Mouse (Mus musculus) C2C12 (cell line): ENCODE measurements at regions not wholly inside any gene's neighbourhood (a gene's known extent, or its start where the extent isn't known, plus 50 kb on each side); places are given as distances from the start of the nearest gene placed in this dataset.

Experiments
- H3K27me3 ChIP-seq: one replicate; pipeline ENCODE4 v1.6.1; 2011; ENCODE audit not compliant: control insufficient read depth, insufficient read depth, insufficient read length
- H3K36me3 ChIP-seq: one replicate; pipeline ENCODE4 v1.6.1; 2011; ENCODE audit not compliant: control insufficient read depth, insufficient read depth
- H3K4me3 ChIP-seq: one replicate; pipeline ENCODE4 v1.5.1; 2011; ENCODE audit warnings: mild to moderate bottlenecking, control low read depth; ENCODE audit not compliant: poor library complexity, insufficient read depth, severe bottlenecking
- H3K79me2 ChIP-seq: one replicate; pipeline ENCODE4 v1.6.1; 2011; ENCODE audit not compliant: control insufficient read depth, insufficient read depth
- H3K79me3 ChIP-seq: one replicate; pipeline ENCODE4 v1.6.1; 2011; ENCODE audit warnings: low read depth, control low read depth
- H3ac ChIP-seq: one replicate; pipeline ENCODE3; 2011; ENCODE audit warnings: low read depth; ENCODE audit not compliant: control insufficient read depth, insufficient read length
- CEBPB ChIP-seq: IDR thresholded peaks from one replicate; pipeline ENCODE4 v1.6.1; 2011; ENCODE audit warnings: low read depth, mild to moderate bottlenecking, control low read depth, moderate library complexity
- CTCF ChIP-seq: IDR thresholded peaks from one replicate; pipeline ENCODE4 v1.5.1; 2011; ENCODE audit not compliant: control insufficient read depth, insufficient read depth, insufficient read length
- FOSL1 ChIP-seq: IDR thresholded peaks from one replicate; pipeline ENCODE4 v1.8.0; 2011; ENCODE audit warnings: mild to moderate bottlenecking, low read length; ENCODE audit not compliant: poor library complexity, insufficient read depth, severe bottlenecking
- MAX ChIP-seq: IDR thresholded peaks from one replicate; pipeline ENCODE4 v1.6.1; 2011; ENCODE audit warnings: mild to moderate bottlenecking, control low read depth
- MYOD1 ChIP-seq: IDR thresholded peaks from one replicate; pipeline ENCODE4 v1.6.1; 2011; ENCODE audit warnings: low read depth; ENCODE audit not compliant: control insufficient read depth, insufficient read length
- MYOG ChIP-seq: IDR thresholded peaks from one replicate; pipeline ENCODE4 v1.6.1; 2011; ENCODE audit not compliant: control insufficient read depth, insufficient read length; ENCODE audit errors: extremely low read depth
- USF1 ChIP-seq: IDR thresholded peaks from one replicate; pipeline ENCODE4 v1.6.1; 2011; ENCODE audit warnings: low read depth, mild to moderate bottlenecking, control low read depth, moderate library complexity

- no peaks in the 10 kb centered on the region for H3K79me2 ChIP-seq
- H3K79me3 ChIP-seq: no peaks in the 10 kb centered on the region
- no peak overlapping the region for H3K4me3 ChIP-seq
- H3K27me3 ChIP-seq: no peaks in the 10 kb centered on the region
- no peaks in the 10 kb centered on the region for H3K36me3 ChIP-seq
- no peak for TF ChIP-seq USF1
- no peak for TF ChIP-seq MAX
- TF ChIP-seq FOSL1: no peak
- TF ChIP-seq MYOD1: no peak
- no peak for TF ChIP-seq CTCF
- TF ChIP-seq MYOG: no peak
- TF ChIP-seq CEBPB: no peak
- H3ac ChIP-seq: no peak overlapping the region
These were observed 162.4 kb upstream of the Meox2 start for GRCm38 (mm10) chr12:36945964-36946363.

DNA sequence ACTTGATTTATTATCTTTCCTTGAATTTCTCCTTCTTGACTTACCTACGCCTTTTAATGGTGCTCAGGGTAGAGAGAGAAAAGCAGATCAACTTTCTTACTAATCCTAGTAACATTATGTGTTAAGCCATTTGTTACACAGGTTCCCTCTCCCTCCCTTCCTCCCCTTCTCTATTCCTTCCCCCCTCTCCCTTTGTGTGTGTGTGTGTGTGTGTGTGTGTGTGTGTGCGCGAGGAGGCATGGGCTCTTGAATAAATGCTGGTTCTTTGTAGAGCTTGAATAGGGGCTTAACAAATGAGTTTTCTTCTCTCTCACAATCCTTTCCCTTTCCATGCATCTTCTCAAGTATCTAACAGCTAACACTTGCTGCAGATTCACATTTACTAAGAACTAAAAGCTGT lies 160.4 kb upstream of the Meox2 start:
- H3K79me2 ChIP-seq: no peaks in the 10 kb centered on the region
- no peak for TF ChIP-seq CEBPB
- TF ChIP-seq FOSL1: no peak
- no peak for TF ChIP-seq MAX
- no peak for TF ChIP-seq CTCF
- no peak for TF ChIP-seq MYOD1
- no peak for TF ChIP-seq USF1
- no peaks in the 10 kb centered on the region for H3K79me3 ChIP-seq
- H3ac ChIP-seq: no peak overlapping the region
- H3K36me3 ChIP-seq: no peaks in the 10 kb centered on the region
- H3K27me3 ChIP-seq: no peaks in the 10 kb centered on the region
- H3K4me3 ChIP-seq: no peak overlapping the region

GRCm38 (mm10) chr12:36949096-36949738 lies 159.1 kb upstream of the Meox2 start:
- TF ChIP-seq FOSL1 (no peak), USF1 (no peak), CEBPB (no peak), CTCF (no peak), MYOD1 (no peak), MYOG (no peak), MAX (no peak)
- H3K79me3 ChIP-seq: no peaks in the 10 kb centered on the region
- no peak overlapping the region for H3ac ChIP-seq
- no peaks in the 10 kb centered on the region for H3K36me3 ChIP-seq
- no peak overlapping the region for H3K4me3 ChIP-seq
- no peaks in the 10 kb centered on the region for H3K79me2 ChIP-seq
- H3K27me3 ChIP-seq: no peaks in the 10 kb centered on the region

DNA sequence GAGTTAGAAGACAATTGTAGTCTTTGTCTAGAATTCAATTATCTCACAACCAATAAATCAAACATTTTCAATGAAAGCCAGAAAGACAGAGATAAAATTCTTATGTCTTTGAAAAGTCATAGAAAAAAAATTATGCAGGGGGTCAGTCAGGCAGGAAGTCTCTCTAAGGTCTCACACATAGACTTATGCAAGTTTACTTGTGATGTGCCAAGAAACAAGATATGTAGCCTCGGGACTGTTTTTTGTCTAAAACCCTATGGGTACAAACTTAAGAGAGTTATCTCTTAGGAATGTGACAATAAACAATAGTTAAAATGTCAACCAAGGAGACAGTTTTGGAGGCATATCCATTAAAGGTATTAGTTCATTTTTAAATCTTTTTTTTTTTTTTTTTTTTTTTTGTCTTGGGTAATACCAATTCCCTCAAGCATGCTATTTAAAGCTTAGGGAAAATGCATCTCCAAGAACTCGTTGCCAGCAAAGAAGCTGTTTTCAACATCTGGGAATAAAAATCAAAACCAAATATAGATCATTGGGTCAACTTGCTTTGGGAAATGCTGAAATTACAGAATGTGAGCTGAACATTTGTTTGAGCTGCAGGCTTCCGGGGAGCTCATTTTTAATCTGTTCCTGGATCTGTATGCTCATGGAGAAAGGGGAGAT lies 133.8 kb upstream of the Meox2 start:
- TF ChIP-seq MYOG (no peak), CEBPB (no peak)

GRCm38 (mm10) chr12:36977141-36977540 lies 131.2 kb upstream of the Meox2 start:
- no peak for TF ChIP-seq CEBPB
- no peak for TF ChIP-seq CTCF
- TF ChIP-seq MYOG: no peak
- TF ChIP-seq MYOD1: no peak
- Histone ChIP-seq H3K79me3 (no peaks in the 10 kb centered on the region), H3K36me3 (no peaks in the 10 kb centered on the region), H3K4me3 (no peak overlapping the region), H3K79me2 (no peaks in the 10 kb centered on the region), H3K27me3 (no peaks in the 10 kb centered on the region), H3ac (no peak overlapping the region)

More for the DNA sequence above, 133.8 kb upstream of the Meox2 start:
- Histone ChIP-seq H3K36me3 (no peaks in the 10 kb centered on the region), H3K79me2 (no peaks in the 10 kb centered on the region), H3K4me3 (no peak overlapping the region), H3K27me3 (no peaks in the 10 kb centered on the region), H3K79me3 (no peaks in the 10 kb centered on the region), H3ac (no peak overlapping the region)

GRCm38 (mm10) chr12:36991135-36991534 lies 117.2 kb upstream of the Meox2 start:
- no peaks in the 10 kb centered on the region for H3K27me3 ChIP-seq
- H3K36me3 ChIP-seq: no peaks in the 10 kb centered on the region
- no peak for TF ChIP-seq CEBPB
- no peak for TF ChIP-seq MYOG
- no peak for TF ChIP-seq MAX
- TF ChIP-seq USF1: no peak
- TF ChIP-seq CTCF: no peak
- no peak for TF ChIP-seq FOSL1
- TF ChIP-seq MYOD1: no peak
- no peaks in the 10 kb centered on the region for H3K79me2 ChIP-seq
- H3ac ChIP-seq: no peak overlapping the region
- no peaks in the 10 kb centered on the region for H3K79me3 ChIP-seq
- H3K4me3 ChIP-seq: no peak overlapping the region
